Mouse (Mus musculus): Measurements from ENCODE around the gene Rrp12. TPM values are rescaled to one million over a fixed set of nuclear protein-coding genes. Genes with fewer than 3 reads are reported as not detected.
A peak's percentile ranks its signal among the peaks of the same experiment; 100 is the strongest.

Gene Rrp12
- total and polyA plus RNA-seq, 2 experiments from 2014 or later, result 4.5 to 7.7 TPM

GRCm38 (mm10) chr19:41933179-41934086 is 37.5 kb upstream of the Rrp12 start, which contains the start of the genes Exosc1 and Zdhhc16:
Exosc1 (minus strand) TSS chr19:41933423.
Zdhhc16 (plus strand) TSS chr19:41933480.
- peak within 1 kb of the TSS; percentile 36 for H3K27ac ChIP-seq (ENCODE audit: low read depth)

DNA sequence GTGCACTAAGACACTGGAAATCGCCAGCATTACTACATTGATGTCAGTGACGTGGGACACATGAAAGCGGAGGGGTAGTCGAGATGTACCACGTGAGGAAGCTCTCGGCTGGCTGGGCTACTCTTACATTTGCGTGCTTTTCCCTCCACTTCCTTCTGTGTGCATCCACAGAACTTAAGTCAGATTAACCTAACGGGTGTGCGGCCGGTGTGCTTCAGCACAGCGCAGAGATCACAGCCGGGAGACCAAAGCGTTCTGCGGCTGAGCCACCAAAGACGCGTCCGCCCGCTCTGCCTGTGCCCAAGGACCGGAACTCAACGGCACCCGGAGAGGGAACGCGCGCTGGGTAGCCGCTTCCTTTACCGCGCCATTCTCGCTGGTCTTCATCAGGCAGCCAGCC is 36.7 kb upstream of the Rrp12 start:
- no peak for ATAC-seq (ENCODE audit: insufficient read depth, low read depth)
- peak overlapping the region; percentile 97 for H3K4me2 ChIP-seq (ENCODE audit: low read depth, low read length)
- H3K4me3 ChIP-seq (ENCODE audit: low read depth, low read length), result peak overlapping the region; percentile 66
- H3K27ac ChIP-seq (ENCODE audit: low read depth), result peak overlapping the region; percentile 36
- peaks cover 15% of the 10 kb centered on the region for H3K4me1 ChIP-seq (ENCODE audit: control insufficient read depth, insufficient read depth)
- WGBS, result 1% methylated on average over 28 of the region's 28 CpGs
- H3K9me3 ChIP-seq (replicated peaks; ENCODE audit: control insufficient read depth, low read length), result no peaks in the 10 kb centered on the region
- no peak for DNase-seq (ENCODE audit: low spot score)
- H3K9ac ChIP-seq (replicated peaks; ENCODE audit: low read depth, low read length), result peak overlapping the region; percentile 54
- no peaks in the 10 kb centered on the region for H3K27me3 ChIP-seq (ENCODE audit: control insufficient read depth, insufficient read depth, low read length)
- H3K36me3 ChIP-seq (replicated peaks; ENCODE audit: control insufficient read depth, insufficient read depth, low read length), result peaks cover 26% of the 10 kb centered on the region
- TF ChIP-seq CTCF (IDR thresholded peaks at IDR 0.05; ENCODE audit: low read depth) (no peak), EP300 (IDR thresholded peaks at IDR 0.05; ENCODE audit: low read depth) (no peak)

More at GRCm38 (mm10) chr19:41933179-41934086, 37.5 kb upstream of the Rrp12 start, which contains the start of the genes Exosc1 and Zdhhc16:
- Histone ChIP-seq H3K4me3 (ENCODE audit: low read depth, low read length) (peak within 1 kb of the TSS; percentile 66), H3K4me1 (ENCODE audit: control insufficient read depth, insufficient read depth) (peaks cover 15% of the 10 kb centered on the region), H3K9me3 (replicated peaks; ENCODE audit: control insufficient read depth, low read length) (no peaks in the 10 kb centered on the region), H3K36me3 (replicated peaks; ENCODE audit: control insufficient read depth, insufficient read depth, low read length) (peaks cover 31% of the 10 kb centered on the region), H3K4me2 (ENCODE audit: low read depth, low read length) (peak within 1 kb of the TSS; percentile 97), H3K9ac (replicated peaks; ENCODE audit: low read depth, low read length) (peak within 1 kb of the TSS; percentile 54), H3K27me3 (ENCODE audit: control insufficient read depth, insufficient read depth, low read length) (no peaks in the 10 kb centered on the region)
- ATAC-seq (ENCODE audit: insufficient read depth, low read depth) (peak; percentile 100), DNase-seq (ENCODE audit: low spot score) (peak; percentile 98)
- under 1% methylated on average over 47 of the region's 47 CpGs for WGBS
- TF ChIP-seq EP300 (IDR thresholded peaks at IDR 0.05; ENCODE audit: low read depth), result no peak
- TF ChIP-seq CTCF (IDR thresholded peaks at IDR 0.05; ENCODE audit: low read depth), result no peak

DNA sequence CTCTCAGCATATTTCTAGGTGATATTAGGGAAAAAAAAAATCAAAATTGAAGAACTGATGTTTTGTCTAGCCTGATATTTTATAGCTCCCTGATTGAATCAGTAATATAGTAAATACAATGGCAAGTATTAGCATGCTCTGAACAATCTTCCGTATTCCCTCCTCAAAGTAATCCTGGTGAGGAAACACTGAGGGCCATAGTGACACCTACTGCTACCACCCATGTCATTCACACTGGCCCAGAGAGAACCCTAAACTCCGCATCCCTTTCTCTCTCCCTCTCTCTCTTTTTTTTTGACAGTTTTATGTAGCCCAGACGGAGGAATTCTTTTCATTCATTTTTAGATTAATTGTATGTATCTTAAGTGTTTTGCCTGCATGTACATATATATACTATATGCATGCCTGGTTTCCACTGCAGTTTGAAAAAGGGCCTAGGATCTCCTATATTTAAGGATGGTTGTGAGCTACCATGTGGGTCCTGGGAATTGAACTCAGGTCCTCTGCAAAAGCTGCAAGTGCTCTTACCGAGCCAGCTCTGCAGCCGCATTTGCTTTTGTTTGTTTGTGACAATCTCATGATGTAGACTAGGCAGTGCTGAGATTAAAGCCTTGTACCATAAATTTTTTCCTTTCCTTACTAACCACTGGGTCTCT is 24.6 kb upstream of the Rrp12 start:
- DNase-seq (ENCODE audit: low spot score) (no peak), ATAC-seq (ENCODE audit: insufficient read depth, low read depth) (no peak)
- no peaks in the 10 kb centered on the region for H3K4me1 ChIP-seq (ENCODE audit: control insufficient read depth, insufficient read depth)
- TF ChIP-seq EP300 (IDR thresholded peaks at IDR 0.05; ENCODE audit: low read depth) (no peak), CTCF (IDR thresholded peaks at IDR 0.05; ENCODE audit: low read depth) (no peak)
- 74% methylated on average over 5 of the region's 5 CpGs for WGBS
- H3K27ac ChIP-seq (ENCODE audit: low read depth), result no peak overlapping the region
- H3K36me3 ChIP-seq (replicated peaks; ENCODE audit: control insufficient read depth, insufficient read depth, low read length), result peaks cover 64% of the 10 kb centered on the region
- no peak overlapping the region for H3K9ac ChIP-seq (replicated peaks; ENCODE audit: low read depth, low read length)
- H3K4me2 ChIP-seq (ENCODE audit: low read depth, low read length), result no peak overlapping the region
- no peaks in the 10 kb centered on the region for H3K9me3 ChIP-seq (replicated peaks; ENCODE audit: control insufficient read depth, low read length)
- no peak overlapping the region for H3K4me3 ChIP-seq (ENCODE audit: low read depth, low read length)
- H3K27me3 ChIP-seq (ENCODE audit: control insufficient read depth, insufficient read depth, low read length), result no peaks in the 10 kb centered on the region

- no peak for TF ChIP-seq CTCF (IDR thresholded peaks at IDR 0.05; ENCODE audit: low read depth)
- TF ChIP-seq EP300 (IDR thresholded peaks at IDR 0.05; ENCODE audit: low read depth), result no peak
- DNase-seq (ENCODE audit: low spot score) (no peak), ATAC-seq (ENCODE audit: insufficient read depth, low read depth) (no peak)
- no peaks in the 10 kb centered on the region for H3K27me3 ChIP-seq (ENCODE audit: control insufficient read depth, insufficient read depth, low read length)
- H3K9me3 ChIP-seq (replicated peaks; ENCODE audit: control insufficient read depth, low read length), result no peaks in the 10 kb centered on the region
- H3K9ac ChIP-seq (replicated peaks; ENCODE audit: low read depth, low read length), result no peak overlapping the region
- peaks cover 67% of the 10 kb centered on the region for H3K36me3 ChIP-seq (replicated peaks; ENCODE audit: control insufficient read depth, insufficient read depth, low read length)
- WGBS, result 74% methylated on average over 4 of the region's 4 CpGs
- no peak overlapping the region for H3K4me2 ChIP-seq (ENCODE audit: low read depth, low read length)
- peaks cover 9% of the 10 kb centered on the region; the same call in 1 of the 2 replicates for H3K4me1 ChIP-seq (ENCODE audit: control insufficient read depth, insufficient read depth)
- no peak overlapping the region for H3K27ac ChIP-seq (ENCODE audit: low read depth)
- no peak overlapping the region for H3K4me3 ChIP-seq (ENCODE audit: low read depth, low read length)
Measured at GRCm38 (mm10) chr19:41919471-41919870, 23.5 kb upstream of the Rrp12 start.

- WGBS, result 74% methylated on average over 4 of the region's 4 CpGs
- ATAC-seq (ENCODE audit: insufficient read depth, low read depth), result no peak
- peaks cover 52% of the 10 kb centered on the region for H3K36me3 ChIP-seq (replicated peaks; ENCODE audit: control insufficient read depth, insufficient read depth, low read length)
Measured at GRCm38 (mm10) chr19:41916853-41917252, 20.9 kb upstream of the Rrp12 start.

More at GRCm38 (mm10) chr19:41916853-41917252, 20.9 kb upstream of the Rrp12 start:
- Histone ChIP-seq H3K27me3 (ENCODE audit: control insufficient read depth, insufficient read depth, low read length) (no peaks in the 10 kb centered on the region), H3K4me3 (ENCODE audit: low read depth, low read length) (no peak overlapping the region), H3K27ac (ENCODE audit: low read depth) (no peak overlapping the region), H3K4me2 (ENCODE audit: low read depth, low read length) (no peak overlapping the region), H3K9ac (replicated peaks; ENCODE audit: low read depth, low read length) (no peak overlapping the region), H3K4me1 (ENCODE audit: control insufficient read depth, insufficient read depth) (peaks cover 21% of the 10 kb centered on the region), H3K9me3 (replicated peaks; ENCODE audit: control insufficient read depth, low read length) (no peaks in the 10 kb centered on the region)
- DNase-seq (ENCODE audit: low spot score), result no peak
- TF ChIP-seq EP300 (IDR thresholded peaks at IDR 0.05; ENCODE audit: low read depth) (no peak), CTCF (IDR thresholded peaks at IDR 0.05; ENCODE audit: low read depth) (no peak)
